Mouse (Mus musculus): ENCODE results near the gene Sgsm1. TPM values are rescaled to one million over a fixed set of nuclear protein-coding genes. Genes with fewer than 3 reads are reported as not detected.
"Not testable (repeated sequence)": the region's sequence is repeated elsewhere in the genome, so short reads cannot be mapped to it uniquely, and the experiment has no call there.

Gene Sgsm1
- under 1 TPM; 0.38 to 0.39 TPM for total RNA-seq (2021)
- long read RNA-seq, experiment 1 = 0 reads
- long read RNA-seq, experiment 2, full-length matches to known transcripts = 1 of 2 reads
- long read RNA-seq, experiment 2, partial matches to known transcripts = 0 of 2 reads
- long read RNA-seq, experiment 2, other reads (novel, unspliced or antisense) = 1 of 2 reads

GRCm38 (mm10) chr5:113310377-113311003 is at the start of gene Sgsm1:
Gene Sgsm1 (minus strand): TSS chr5:113310786.
- peak; percentile 36 for DNase-seq (ENCODE audit: low spot score)

- DNase-seq (ENCODE audit: low spot score) = no peak
These were observed 48.2 kb upstream of the Sgsm1 start for GRCm38 (mm10) chr5:113358833-113359232.

DNA sequence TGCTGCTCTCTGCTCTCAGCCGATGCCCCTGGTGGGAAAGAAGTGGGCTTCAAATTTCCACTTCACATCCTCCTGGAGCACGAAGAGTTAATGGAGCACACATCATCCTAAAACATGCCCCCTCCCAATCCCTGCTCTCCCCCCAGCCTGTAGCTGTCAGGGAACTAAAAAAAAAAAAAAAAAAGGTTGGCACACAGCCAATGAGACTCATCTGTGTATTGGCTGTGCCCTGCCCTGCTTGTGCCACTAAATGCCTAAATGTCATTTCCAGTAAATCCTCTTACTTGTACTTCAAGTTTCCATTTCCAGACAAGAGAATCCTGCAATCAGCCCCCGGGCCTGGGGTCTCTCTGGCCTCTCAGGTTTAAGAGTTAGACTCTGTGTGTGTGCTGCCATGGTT is 47.1 kb upstream of the Sgsm1 start:
- no peak for DNase-seq (ENCODE audit: low spot score)

- no peak for DNase-seq (ENCODE audit: low spot score)
These were observed 46.6 kb upstream of the Sgsm1 start, which contains the start of gene Aym1 for GRCm38 (mm10) chr5:113357186-113357585. Gene Aym1 (plus strand): TSS chr5:113357294.

- no peak for DNase-seq (ENCODE audit: low spot score)
These were observed 43.7 kb upstream of the Sgsm1 start for GRCm38 (mm10) chr5:113354311-113354710.

- no peak for DNase-seq (ENCODE audit: low spot score)
These were observed 42.0 kb upstream of the Sgsm1 start for GRCm38 (mm10) chr5:113352636-113353035.

- no peak for DNase-seq (ENCODE audit: low spot score)
These were observed 41.2 kb upstream of the Sgsm1 start for GRCm38 (mm10) chr5:113351768-113352167.

DNA sequence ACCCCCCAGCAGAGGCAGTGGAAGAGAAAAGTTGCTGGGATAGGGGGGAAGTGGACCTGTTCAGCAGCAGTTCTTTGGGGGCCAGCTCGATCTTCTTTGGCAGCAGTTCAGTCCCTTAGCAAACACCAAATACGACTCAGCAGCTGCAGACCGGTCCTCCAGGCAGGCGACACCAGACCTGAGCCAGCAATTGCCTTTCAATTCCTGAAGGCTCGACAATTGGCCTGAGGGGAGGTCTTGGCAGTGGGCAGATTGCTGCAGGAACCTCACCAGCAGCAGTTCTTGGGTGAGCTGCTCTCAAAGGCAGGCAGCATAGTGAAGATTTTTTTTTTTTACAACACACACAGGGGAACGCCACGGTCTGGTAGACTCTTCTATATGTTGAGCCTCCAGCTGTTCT is 39.2 kb upstream of the Sgsm1 start:
- no peak for DNase-seq (ENCODE audit: low spot score)

GRCm38 (mm10) chr5:113349226-113349625 is 38.6 kb upstream of the Sgsm1 start:
- DNase-seq (ENCODE audit: low spot score) = no peak

DNA sequence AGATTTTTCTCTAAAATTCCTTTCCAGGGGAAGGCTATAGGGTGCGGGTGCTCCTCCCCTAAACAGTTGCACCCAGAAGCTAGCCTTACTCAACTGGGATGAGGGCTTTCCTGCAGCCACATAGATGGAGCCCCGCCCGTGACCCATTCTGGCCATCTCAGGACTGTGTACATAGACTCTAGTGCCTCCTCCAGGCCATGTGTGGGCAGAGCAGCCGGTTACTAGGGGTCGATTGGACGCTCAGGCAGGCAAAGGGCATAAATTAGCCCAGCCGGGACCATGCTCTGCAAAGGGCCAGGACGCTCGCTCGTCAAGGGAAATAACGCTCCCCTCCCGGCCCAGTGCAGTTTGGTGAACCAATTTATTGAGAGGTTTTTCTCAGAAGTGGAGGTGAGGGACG is 38.0 kb upstream of the Sgsm1 start:
- DNase-seq (ENCODE audit: low spot score) = no peak

- DNase-seq (ENCODE audit: low spot score) = no peak
These were observed 37.0 kb upstream of the Sgsm1 start for GRCm38 (mm10) chr5:113347593-113347992.

- not testable (repeated sequence) for DNase-seq (ENCODE audit: low spot score)
These were observed 36.1 kb upstream of the Sgsm1 start for GRCm38 (mm10) chr5:113346651-113347050.

- DNase-seq (ENCODE audit: low spot score) = no peak
These were observed 35.2 kb upstream of the Sgsm1 start for GRCm38 (mm10) chr5:113345781-113346180.

DNA sequence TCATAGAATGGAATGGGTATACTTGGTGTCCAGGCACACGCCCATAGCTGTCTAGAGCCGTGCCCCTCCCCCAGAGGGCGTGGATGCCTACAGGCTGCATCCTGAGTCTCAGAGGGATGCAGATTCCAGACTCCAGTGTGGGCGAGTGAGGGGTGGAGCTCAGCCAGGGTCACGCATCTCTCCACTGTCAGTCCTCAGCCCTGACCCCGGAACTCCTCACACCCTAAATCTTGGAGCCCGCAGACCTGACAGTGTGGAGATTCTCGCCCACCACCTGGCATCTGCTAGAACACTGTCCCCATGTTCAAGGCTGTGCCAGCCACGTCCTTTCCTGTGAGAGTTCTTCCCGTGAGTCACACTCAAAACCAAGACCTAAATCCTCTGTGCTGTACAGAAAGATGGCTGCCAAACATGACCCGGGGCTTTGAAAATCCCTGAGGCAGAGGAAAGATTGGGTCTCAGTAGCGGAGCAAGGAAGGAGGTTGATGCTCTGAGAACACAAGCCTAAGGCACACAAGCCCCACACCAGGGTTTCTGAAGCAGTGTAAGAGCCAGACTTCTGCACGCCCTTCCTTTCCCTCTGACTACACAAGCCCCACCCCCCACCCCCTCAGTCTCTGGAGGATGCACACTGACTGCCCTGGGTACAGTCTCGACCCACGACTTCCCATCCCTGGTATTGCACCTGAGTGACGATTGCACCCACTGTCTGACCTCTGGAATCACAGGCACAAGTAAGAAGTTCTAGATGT is 34.2 kb upstream of the Sgsm1 start:
- no peak for DNase-seq (ENCODE audit: low spot score)

DNA sequence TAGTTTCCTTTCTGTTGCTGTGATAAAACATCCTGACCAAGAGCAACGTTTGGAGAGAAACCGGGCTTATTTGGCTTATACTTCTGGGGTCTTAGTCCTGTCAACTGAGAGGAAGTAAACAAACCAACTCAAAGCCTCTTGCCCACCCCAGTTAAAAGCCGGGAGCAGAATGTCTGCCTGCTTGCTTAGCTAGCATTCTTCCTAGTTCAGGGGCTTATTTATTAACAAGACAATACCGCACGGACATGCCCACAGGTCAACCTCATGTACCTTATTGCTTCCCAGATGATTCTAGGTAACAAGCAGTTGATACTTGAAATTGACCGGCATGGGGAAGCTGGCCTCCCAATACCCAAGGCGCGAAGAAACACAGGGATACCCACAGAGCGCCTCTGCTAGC is 25.7 kb upstream of the Sgsm1 start:
- DNase-seq (ENCODE audit: low spot score) = no peak

DNA sequence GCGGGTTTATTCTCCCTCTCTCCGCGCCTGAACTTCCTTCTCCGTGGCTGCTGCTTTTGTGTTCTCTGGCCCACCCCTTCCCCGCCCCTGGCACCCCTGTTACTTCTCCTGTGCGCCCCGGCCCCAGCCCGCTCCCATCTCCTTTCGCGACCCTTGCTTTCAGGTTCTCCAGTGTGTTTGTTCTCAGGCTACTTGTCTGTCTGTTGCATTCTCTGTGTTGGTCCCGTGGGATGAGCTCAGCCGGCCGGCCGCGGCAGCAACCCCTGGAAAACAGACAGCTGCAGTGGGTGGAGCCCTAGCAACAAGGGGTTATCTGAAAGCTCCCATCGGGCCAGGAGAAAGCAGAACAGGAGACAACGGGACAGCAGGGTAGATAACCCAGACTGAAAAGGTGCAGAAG is 25.1 kb upstream of the Sgsm1 start:
- DNase-seq (ENCODE audit: low spot score) = no peak

- no peak for DNase-seq (ENCODE audit: low spot score)
These were observed 24.3 kb upstream of the Sgsm1 start for GRCm38 (mm10) chr5:113334621-113335530.

DNA sequence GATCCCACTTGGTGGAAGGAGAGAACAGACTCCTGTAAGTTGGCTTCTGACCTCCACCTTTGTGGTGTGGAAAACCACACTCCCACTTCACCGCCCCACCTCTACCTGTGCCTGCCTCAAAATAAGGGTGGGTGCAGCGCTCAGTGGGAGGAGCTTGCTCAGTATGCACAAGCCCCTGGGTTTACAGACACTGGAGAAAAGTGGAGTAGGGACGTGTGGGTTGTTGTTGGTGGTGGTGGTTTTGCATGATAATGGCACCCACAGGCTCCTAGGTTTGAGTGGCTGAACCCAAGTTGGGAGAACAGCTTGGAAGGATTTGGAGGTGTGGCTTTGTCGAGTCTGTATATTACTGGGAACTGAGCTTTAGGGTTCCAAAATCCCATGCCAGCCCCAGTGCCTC is 22.3 kb upstream of the Sgsm1 start:
- no peak for DNase-seq (ENCODE audit: low spot score)

DNA sequence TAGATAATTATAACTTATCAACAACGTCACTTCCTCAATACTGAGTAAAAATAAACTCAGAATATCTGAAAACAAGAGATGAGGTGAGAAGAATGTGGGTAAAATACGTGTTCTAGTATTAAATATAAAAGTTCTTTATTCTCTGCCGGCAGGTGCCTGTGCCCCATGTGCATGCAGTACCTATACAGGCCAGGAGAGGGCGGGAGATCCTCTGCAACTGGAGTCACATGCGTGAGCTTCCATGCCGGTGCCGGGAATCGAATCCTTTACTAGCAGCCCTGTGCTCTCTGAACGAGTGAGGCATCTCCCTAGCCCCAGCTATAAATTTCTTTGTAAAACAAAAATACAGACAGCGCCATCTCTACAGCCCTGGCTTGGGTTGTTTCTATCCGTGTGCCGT is 21.7 kb upstream of the Sgsm1 start:
- DNase-seq (ENCODE audit: low spot score) = no peak

DNA sequence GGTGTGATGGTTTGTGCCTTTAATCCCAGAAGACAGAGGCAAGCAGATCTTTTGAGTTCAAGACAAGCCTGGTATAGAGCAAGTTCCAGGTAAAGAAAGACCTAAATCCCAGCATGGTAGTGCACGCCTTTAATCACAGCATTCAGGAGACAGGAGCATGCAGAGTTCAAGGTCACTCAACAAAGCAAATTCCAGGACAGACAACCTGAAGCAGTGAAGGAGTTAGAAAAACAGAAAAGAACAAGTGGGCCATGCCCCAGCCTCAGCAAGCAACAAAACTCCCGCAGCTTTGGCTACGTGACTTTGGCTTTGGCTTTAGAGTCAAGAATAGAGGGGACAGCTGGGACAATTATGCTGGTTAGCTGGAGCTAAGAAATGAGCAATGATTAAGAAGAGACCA is 19.6 kb upstream of the Sgsm1 start:
- no peak for DNase-seq (ENCODE audit: low spot score)

DNA sequence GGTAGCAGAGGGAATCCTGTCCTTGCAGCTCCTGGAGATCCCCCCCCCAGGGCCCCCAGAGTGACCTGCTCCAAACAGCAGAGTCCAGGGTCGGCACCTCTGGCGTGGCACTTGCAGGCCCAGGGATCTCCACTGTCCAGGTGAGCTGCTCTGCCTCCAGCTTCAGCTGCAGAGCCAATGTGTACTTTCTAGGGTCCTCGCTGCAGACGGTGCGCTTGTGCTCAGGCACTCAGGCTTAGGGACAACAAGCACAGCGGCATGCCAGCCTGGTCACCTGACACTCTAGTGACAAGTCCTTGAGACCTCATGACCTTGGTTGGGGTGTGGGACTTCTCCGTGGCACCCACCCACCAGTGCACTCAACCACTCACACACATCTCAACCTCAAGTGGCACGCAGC is 18.9 kb upstream of the Sgsm1 start:
- no peak for DNase-seq (ENCODE audit: low spot score)

Data from gastrocnemius, adult 18-20 months (tissue).